Mouse (Mus musculus): ENCODE data around the gene Lrrc47. TPM values are rescaled to one million over a fixed set of nuclear protein-coding genes. Genes with fewer than 3 reads are reported as not detected.

The Lrrc47 gene
- total and polyA plus RNA-seq, 2 experiments from 2014 or later = 22.6 to 24.9 TPM

DNA sequence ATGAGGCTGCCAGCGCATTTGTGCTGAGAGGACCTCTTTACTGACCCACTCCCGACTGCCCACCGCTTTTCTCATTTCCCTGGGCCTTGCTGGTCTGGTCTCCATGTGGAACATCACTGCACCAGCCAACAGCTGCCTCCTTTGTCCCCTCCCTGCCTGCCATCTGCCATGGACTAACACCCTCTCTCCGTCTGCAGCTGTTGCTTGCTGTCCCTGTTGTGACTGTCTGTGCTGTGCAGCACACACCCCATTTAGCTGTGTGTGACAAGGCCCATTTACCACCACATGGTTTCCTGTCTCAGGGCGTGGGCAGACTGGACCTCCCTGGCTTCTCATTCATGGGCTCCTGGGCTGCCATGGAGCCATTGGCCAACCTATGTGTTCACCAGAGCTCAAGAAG, 6.0 kb upstream of the Lrrc47 start:
- no peak overlapping the region for H3K4me3 ChIP-seq (ENCODE audit: low read depth, low read length)
- ATAC-seq (ENCODE audit: low FRiP score) = no peak
- TF ChIP-seq CTCF (IDR thresholded peaks at IDR 0.05) = no peak
- no peak overlapping the region for H3K27ac ChIP-seq (ENCODE audit: low read depth, low read length)
- H3K36me3 ChIP-seq (ENCODE audit: insufficient read depth, low read length) = peaks cover 43% of the 10 kb centered on the region
- H3K27me3 ChIP-seq (ENCODE audit: insufficient read depth, low read length) = no peaks in the 10 kb centered on the region
- no peaks in the 10 kb centered on the region for H3K4me1 ChIP-seq (ENCODE audit: insufficient read depth, low read length)
- H3K9me3 ChIP-seq (ENCODE audit: low read length) = no peaks in the 10 kb centered on the region
- H3K4me2 ChIP-seq (ENCODE audit: low read depth, low read length, poor library complexity, severe bottlenecking) = no peak overlapping the region
- DNase-seq (ENCODE audit: low spot score) = no peak
- H3K9ac ChIP-seq (replicated peaks; ENCODE audit: low read length, poor library complexity, severe bottlenecking) = no peak overlapping the region
- 89% methylated on average over 5 of the region's 5 CpGs for WGBS

DNA sequence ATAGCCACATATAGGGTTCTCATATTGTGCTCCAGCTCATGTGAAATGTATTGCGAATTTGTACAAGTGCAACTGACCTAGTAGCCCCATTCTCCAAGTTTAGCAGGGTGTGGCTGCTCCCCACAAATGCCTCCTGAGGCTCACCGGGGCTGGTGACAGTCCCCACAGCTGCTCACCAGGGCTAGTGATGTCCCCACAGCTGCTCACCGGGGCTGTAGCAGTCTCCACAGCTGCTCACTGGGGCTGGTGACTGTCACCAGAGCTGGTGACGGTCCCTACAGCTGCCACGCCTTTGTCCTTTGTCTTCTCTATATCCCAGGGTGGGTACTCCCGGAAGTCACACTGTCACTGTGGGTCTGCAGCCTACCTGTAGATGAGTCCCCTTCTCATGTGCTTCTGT, 5.3 kb upstream of the Lrrc47 start:
- Histone ChIP-seq H3K9ac (replicated peaks; ENCODE audit: low read length, poor library complexity, severe bottlenecking) (no peak overlapping the region), H3K36me3 (ENCODE audit: insufficient read depth, low read length) (peaks cover 43% of the 10 kb centered on the region), H3K4me3 (ENCODE audit: low read depth, low read length) (no peak overlapping the region), H3K4me2 (ENCODE audit: low read depth, low read length, poor library complexity, severe bottlenecking) (no peak overlapping the region), H3K27me3 (ENCODE audit: insufficient read depth, low read length) (no peaks in the 10 kb centered on the region), H3K27ac (ENCODE audit: low read depth, low read length) (no peak overlapping the region), H3K9me3 (ENCODE audit: low read length) (no peaks in the 10 kb centered on the region), H3K4me1 (ENCODE audit: insufficient read depth, low read length) (0 out of 2 replicates have a peak, but pooled peaks cover 4% of the 10 kb centered on the region)
- WGBS = 95% methylated on average over 6 of the region's 6 CpGs
- no peak for TF ChIP-seq CTCF (IDR thresholded peaks at IDR 0.05)
- no peak for ATAC-seq (ENCODE audit: low FRiP score)
- DNase-seq (ENCODE audit: low spot score) = no peak

DNA sequence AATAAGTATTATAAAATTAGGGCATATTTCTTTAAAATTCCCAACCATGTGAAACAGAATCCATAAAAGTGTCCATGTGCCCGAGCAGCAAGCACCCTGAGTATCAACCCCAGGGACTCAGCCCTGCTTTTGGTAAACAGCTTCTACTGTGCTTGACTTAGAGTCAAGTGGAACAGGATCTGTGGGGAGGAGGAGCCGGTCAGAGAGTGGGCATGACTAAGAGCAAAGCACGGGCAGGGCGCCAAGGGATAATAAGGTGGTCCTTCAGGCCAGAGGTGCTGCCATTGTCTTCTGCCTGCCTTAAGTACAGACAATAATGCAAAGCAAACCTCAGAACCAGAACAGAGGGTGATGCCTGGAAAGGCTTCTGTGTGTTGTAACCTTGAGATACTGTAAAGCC, 3.8 kb upstream of the Lrrc47 start:
- no peak overlapping the region for H3K9ac ChIP-seq (replicated peaks; ENCODE audit: low read length, poor library complexity, severe bottlenecking)
- peaks cover 7% of the 10 kb centered on the region; the same call in 1 of the 2 replicates for H3K4me1 ChIP-seq (ENCODE audit: insufficient read depth, low read length)
- H3K27me3 ChIP-seq (ENCODE audit: insufficient read depth, low read length) = no peaks in the 10 kb centered on the region
- peaks cover 36% of the 10 kb centered on the region for H3K36me3 ChIP-seq (ENCODE audit: insufficient read depth, low read length)
- H3K27ac ChIP-seq (ENCODE audit: low read depth, low read length) = no peak overlapping the region
- DNase-seq (ENCODE audit: low spot score) (no peak), ATAC-seq (ENCODE audit: low FRiP score) (no peak)
- no peak overlapping the region for H3K4me2 ChIP-seq (ENCODE audit: low read depth, low read length, poor library complexity, severe bottlenecking)
- WGBS = 78% methylated on average over 4 of the region's 4 CpGs
- TF ChIP-seq CTCF (IDR thresholded peaks at IDR 0.05) = no peak
- no peaks in the 10 kb centered on the region for H3K9me3 ChIP-seq (ENCODE audit: low read length)
- no peak overlapping the region for H3K4me3 ChIP-seq (ENCODE audit: low read depth, low read length)

DNA sequence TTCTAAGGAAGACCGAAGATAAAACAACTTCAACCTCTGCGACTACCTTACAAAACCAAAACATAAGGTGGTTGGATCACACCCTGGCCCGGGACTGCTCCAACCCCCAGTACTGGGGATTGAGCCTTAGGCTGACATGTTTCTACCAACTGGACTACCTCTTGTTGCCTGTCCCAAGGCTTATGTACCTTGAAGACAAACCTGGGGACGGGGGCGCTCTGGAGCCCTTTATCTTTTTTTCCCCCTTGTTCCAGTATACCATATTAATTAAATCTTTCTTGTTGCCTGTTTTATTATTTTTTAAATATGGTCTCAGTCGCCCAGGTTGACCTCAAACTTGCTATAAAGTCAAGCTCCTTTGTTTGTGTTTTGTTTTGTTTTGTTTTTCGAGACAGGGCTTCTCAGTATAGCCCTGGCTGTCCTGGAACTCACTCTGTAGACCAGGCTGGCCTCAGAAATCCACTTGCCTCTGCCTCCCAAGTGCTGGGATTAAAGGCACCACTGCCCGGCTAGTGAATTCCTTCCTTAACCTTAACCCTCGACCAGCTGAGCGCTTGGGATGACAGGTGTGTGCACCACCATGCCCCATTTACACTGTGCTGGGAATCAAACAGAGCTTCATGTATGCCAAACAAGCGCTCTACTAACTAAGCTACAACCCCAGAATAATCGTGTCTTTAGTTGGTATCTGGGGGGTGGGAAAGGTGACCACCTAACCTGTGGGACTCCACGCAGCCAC, 455 bp upstream of the Lrrc47 start:
- H3K9me3 ChIP-seq (ENCODE audit: low read length) = no peaks in the 10 kb centered on the region
- H3K9ac ChIP-seq (replicated peaks; ENCODE audit: low read length, poor library complexity, severe bottlenecking) = peak overlapping the region; percentile 96
- H3K4me3 ChIP-seq (ENCODE audit: low read depth, low read length) = peak overlapping the region; percentile 98
- 28% methylated on average over 13 of the region's 13 CpGs for WGBS
- peak overlapping the region; percentile 88 for H3K4me2 ChIP-seq (ENCODE audit: low read depth, low read length, poor library complexity, severe bottlenecking)
- ATAC-seq (ENCODE audit: low FRiP score) (no peak; the same call in 1 of the 2 replicates), DNase-seq (ENCODE audit: low spot score) (no peak)
- peaks cover 13% of the 10 kb centered on the region for H3K4me1 ChIP-seq (ENCODE audit: insufficient read depth, low read length)
- H3K36me3 ChIP-seq (ENCODE audit: insufficient read depth, low read length) = peaks cover 18% of the 10 kb centered on the region
- no peaks in the 10 kb centered on the region for H3K27me3 ChIP-seq (ENCODE audit: insufficient read depth, low read length)
- H3K27ac ChIP-seq (ENCODE audit: low read depth, low read length) = peak overlapping the region; percentile 62
- TF ChIP-seq CTCF (IDR thresholded peaks at IDR 0.05) = no peak

DNA sequence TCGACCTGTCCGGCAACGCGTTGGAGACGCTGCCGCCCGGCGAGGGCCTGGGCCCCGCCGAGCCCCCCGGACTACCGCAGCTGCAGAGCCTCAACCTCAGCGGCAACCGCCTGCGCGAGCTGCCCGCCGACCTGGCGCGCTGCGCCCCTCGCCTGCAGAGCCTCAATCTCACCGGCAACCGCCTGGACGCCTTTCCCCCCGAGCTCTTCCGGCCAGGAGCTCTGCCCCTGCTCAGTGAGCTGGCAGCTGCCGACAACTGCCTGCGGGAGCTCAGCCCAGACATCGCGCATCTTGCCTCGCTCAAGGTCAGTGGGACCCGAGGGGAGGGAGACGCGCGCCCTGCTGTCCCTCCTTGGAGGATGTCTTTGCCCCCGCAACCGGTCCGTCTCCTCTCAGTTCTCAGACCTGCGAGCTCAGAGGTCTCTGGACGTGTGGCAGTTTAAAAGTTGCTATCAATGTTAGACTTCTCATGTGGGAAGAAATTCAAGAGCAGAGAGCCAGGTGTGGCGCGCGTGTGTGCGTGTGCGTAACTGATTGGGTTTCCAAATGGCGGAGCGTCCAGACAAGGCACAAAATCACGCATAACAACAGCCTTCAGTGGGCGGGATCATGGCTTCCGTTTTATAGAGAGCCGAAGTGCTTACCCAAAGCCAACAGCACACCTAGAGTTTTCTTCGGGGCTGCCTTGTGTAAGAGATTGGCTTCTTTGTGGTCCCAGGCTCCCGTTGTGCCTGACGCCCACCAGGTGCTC, 776 bp downstream of the Lrrc47 start:
- H3K4me3 ChIP-seq (ENCODE audit: low read depth, low read length) = peak overlapping the region; percentile 98
- peak overlapping the region; percentile 96 for H3K9ac ChIP-seq (replicated peaks; ENCODE audit: low read length, poor library complexity, severe bottlenecking)
- ATAC-seq (ENCODE audit: low FRiP score) (peak; percentile 8; the same call in 1 of the 2 replicates), DNase-seq (ENCODE audit: low spot score) (peak; percentile 27)
- 4% methylated on average over 43 of the region's 55 CpGs for WGBS
- no peaks in the 10 kb centered on the region for H3K27me3 ChIP-seq (ENCODE audit: insufficient read depth, low read length)
- peak overlapping the region; percentile 88 for H3K4me2 ChIP-seq (ENCODE audit: low read depth, low read length, poor library complexity, severe bottlenecking)
- peaks cover 13% of the 10 kb centered on the region for H3K4me1 ChIP-seq (ENCODE audit: insufficient read depth, low read length)
- H3K27ac ChIP-seq (ENCODE audit: low read depth, low read length) = peak overlapping the region; percentile 74
- peaks cover 18% of the 10 kb centered on the region for H3K36me3 ChIP-seq (ENCODE audit: insufficient read depth, low read length)
- no peaks in the 10 kb centered on the region for H3K9me3 ChIP-seq (ENCODE audit: low read length)
- no peak for TF ChIP-seq CTCF (IDR thresholded peaks at IDR 0.05)

DNA sequence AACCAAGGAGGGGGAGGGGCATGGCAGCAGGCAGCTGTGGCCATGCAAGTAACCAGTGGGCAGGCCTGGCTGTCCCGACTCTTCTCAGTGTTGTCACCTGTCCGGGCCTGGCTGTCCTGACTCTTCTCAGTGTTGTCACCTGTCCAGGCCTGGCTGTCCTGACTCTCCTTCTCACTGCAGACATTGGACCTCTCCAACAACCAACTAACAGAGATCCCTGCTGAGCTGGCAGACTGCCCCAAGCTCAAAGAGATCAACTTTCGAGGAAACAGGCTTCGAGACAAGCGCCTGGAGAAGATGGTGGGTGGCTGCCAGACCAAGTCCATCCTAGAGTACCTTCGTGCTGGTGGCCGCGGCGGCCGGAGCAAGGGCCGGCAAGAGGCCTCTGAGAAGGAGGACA, 3.9 kb downstream of the Lrrc47 start:
- Histone ChIP-seq H3K27me3 (ENCODE audit: insufficient read depth, low read length) (no peaks in the 10 kb centered on the region), H3K9me3 (ENCODE audit: low read length) (no peaks in the 10 kb centered on the region), H3K27ac (ENCODE audit: low read depth, low read length) (no peak overlapping the region), H3K4me2 (ENCODE audit: low read depth, low read length, poor library complexity, severe bottlenecking) (no peak overlapping the region), H3K4me3 (ENCODE audit: low read depth, low read length) (no peak overlapping the region), H3K9ac (replicated peaks; ENCODE audit: low read length, poor library complexity, severe bottlenecking) (no peak overlapping the region), H3K4me1 (ENCODE audit: insufficient read depth, low read length) (peaks cover 13% of the 10 kb centered on the region), H3K36me3 (ENCODE audit: insufficient read depth, low read length) (peaks cover 46% of the 10 kb centered on the region)
- ATAC-seq (ENCODE audit: low FRiP score) (no peak), DNase-seq (ENCODE audit: low spot score) (no peak)
- TF ChIP-seq CTCF (IDR thresholded peaks at IDR 0.05) = no peak
- 90% methylated on average over 11 of the region's 11 CpGs for WGBS
